Mouse (Mus musculus) liver, embryonic 14.5 days (tissue): ENCODE data around the gene Phf1. TPM values are rescaled to one million over a fixed set of nuclear protein-coding genes. Genes with fewer than 3 reads are reported as not detected.

Source experiments
- ATAC-seq: fragments of 200-750 bp; cut with Nextera tagmentation; 2 replicates; pipeline ENCODE4 v1.8.0; 2017; ENCODE audit warnings: moderate number of reproducible peaks, mild to moderate bottlenecking, moderate library complexity; ENCODE audit not compliant: insufficient read depth
- DNase-seq, 3 experiments: peaks; one replicate each; pipeline ENCODE4 v3.0.0-alpha.2; 2012 to 2013; ENCODE audit warnings: low read depth in 3 of 3, low spot score in 3 of 3
- H3K27ac ChIP-seq: fragments of 300-500 bp; sonication (generic); 2 replicates; pipeline ENCODE4 v1.5.1; 2014; ENCODE audit warnings: moderate library complexity, mild to moderate bottlenecking, control low read depth, inconsistent platforms
- H3K27me3 ChIP-seq: fragments of 300-500 bp; sonication (generic); 2 replicates; pipeline ENCODE4 v1.6.1; 2014; ENCODE audit warnings: mild to moderate bottlenecking, low read length, moderate library complexity; ENCODE audit not compliant: control insufficient read depth, insufficient read depth
- H3K36me3 ChIP-seq: fragments of 300-500 bp; sonication (generic); replicated peaks from 2 replicates; pipeline ENCODE4 v1.6.1; 2014; ENCODE audit warnings: low read depth; ENCODE audit not compliant: control insufficient read depth, insufficient read depth
- H3K4me1 ChIP-seq, 2 experiments: fragments of 200-500 bp in 1 of 2; fragments of 300-500 bp in 1 of 2; sonication (generic) in 1 of 2; replicated peaks; 2 replicates each; pipeline ENCODE4 v1.6.1; 2012 to 2014; ENCODE audit warnings: antibody characterized with exemption in 1 of 2, inconsistent platforms in 1 of 2, low read length in 1 of 2; ENCODE audit not compliant: control insufficient read depth in 2 of 2, insufficient read depth in 2 of 2
- H3K4me2 ChIP-seq: fragments of 300-500 bp; sonication (generic); 2 replicates; pipeline ENCODE4 v1.6.1; 2014; ENCODE audit warnings: low read depth, mild to moderate bottlenecking, control low read depth, moderate library complexity
- H3K4me3 ChIP-seq, 2 experiments: fragments of 200-500 bp in 1 of 2; fragments of 300-500 bp in 1 of 2; sonication (generic) in 1 of 2; 2 replicates each; pipeline ENCODE4 v1.5.1; 2012 to 2014; ENCODE audit warnings: low read depth in 2 of 2, low read length in 2 of 2, mild to moderate bottlenecking in 2 of 2, control low read depth in 1 of 2, inconsistent platforms in 1 of 2, moderate library complexity in 1 of 2; ENCODE audit not compliant: insufficient read depth in 1 of 2
- H3K9ac ChIP-seq: fragments of 300-500 bp; sonication (generic); replicated peaks from 2 replicates; pipeline ENCODE4 v1.6.1; 2014; ENCODE audit warnings: mild to moderate bottlenecking, control low read depth, moderate library complexity
- H3K9me3 ChIP-seq: fragments of 300-500 bp; sonication (generic); 2 replicates; pipeline ENCODE4 v1.6.1; 2016; ENCODE audit warnings: low read length, mixed read lengths; ENCODE audit not compliant: control insufficient read depth
- CTCF ChIP-seq: IDR thresholded peaks from 2 replicates; pipeline ENCODE4 v1.5.1; 2016; ENCODE audit warnings: antibody characterized with exemption, low read depth, control low read depth
- EP300 ChIP-seq: IDR thresholded peaks from 2 replicates; pipeline ENCODE4 v1.6.1; 2016; ENCODE audit warnings: antibody characterized with exemption, low read depth
- WGBS: fragments of 180-500 bp; shearing (Covaris S2); extraction: QIAGEN DNeasy Blood & Tissue Kit; methylation state at CpG from one replicate; pipeline ENCODE4 v1.1.7; 2014; ENCODE audit not compliant: insufficient replicate concordance; 5-methylcytosine and 5-hydroxymethylcytosine counted together
- polyA plus RNA-seq, 2 experiments: library from polyadenylated mRNA; depleted of rRNA in 1 of 2; stranded (reverse) in 1 of 2; unstranded in 1 of 2; fragments of >200 nt; fragmentation: Nextera tagmentation in 1 of 2; extraction: Ambion mirVana in 1 of 2; gene quantifications; 2 replicates each; pipeline versions ENCODE4 v1.2.1 to v1.2.3; 2012 to 2014

Gene Phf1
- polyA plus RNA-seq, 2 experiments = 0.94 to 6.4 TPM

- 3% methylated on average over 3 of the region's 3 CpGs for WGBS
- ATAC-seq = no peak
- no peak for TF ChIP-seq EP300
- TF ChIP-seq CTCF = no peak
- DNase-seq = no peak
- peak overlapping the region; percentile 81 for H3K27ac ChIP-seq
- H3K4me1 ChIP-seq = peaks cover 16 to 17% of the 10 kb centered on the region in 2 experiments
- no peaks in the 10 kb centered on the region for H3K27me3 ChIP-seq
- H3K9ac ChIP-seq = peak overlapping the region; percentile 74
- peak overlapping the region; percentile 56 to 60 for H3K4me3 ChIP-seq
- H3K9me3 ChIP-seq = no peaks in the 10 kb centered on the region
- peak overlapping the region; percentile 79 for H3K4me2 ChIP-seq
- peaks cover 4% of the 10 kb centered on the region for H3K36me3 ChIP-seq
Observed at GRCm38 (mm10) chr17:26939973-26940300, 7.1 kb downstream of the Phf1 start.

- Histone ChIP-seq H3K36me3 (no peaks in the 10 kb centered on the region; the same call in 1 of the 2 replicates), H3K9me3 (no peaks in the 10 kb centered on the region), H3K4me3 (peak within 1 kb of the TSS; percentile 56 to 60; a peak in 3 of 4 replicates), H3K27me3 (no peaks in the 10 kb centered on the region), H3K9ac (peak within 1 kb of the TSS; percentile 74), H3K4me1 (peaks cover 16 to 17% of the 10 kb centered on the region in 2 experiments), H3K27ac (peak within 1 kb of the TSS; percentile 81), H3K4me2 (peak within 1 kb of the TSS; percentile 79)
- no peak for DNase-seq
- no peak for ATAC-seq
- TF ChIP-seq CTCF (no peak), EP300 (no peak)
- 8% methylated on average over 23 of the region's 24 CpGs for WGBS
Observed at GRCm38 (mm10) chr17:26941031-26941789, 8.4 kb downstream of the Phf1 start, which contains the start of gene Syngap1. TSS of gene Syngap1 (plus strand) at chr17:26941253.

- no peak for TF ChIP-seq CTCF
- no peak for TF ChIP-seq EP300
- no peaks in the 10 kb centered on the region; the same call in 1 of the 2 replicates for H3K36me3 ChIP-seq
- WGBS = 19% methylated on average over 4 of the region's 4 CpGs
- H3K4me2 ChIP-seq = peak overlapping the region; percentile 61
- H3K27me3 ChIP-seq = no peaks in the 10 kb centered on the region
- H3K27ac ChIP-seq = no peak overlapping the region
- DNase-seq (no peak), ATAC-seq (no peak)
- H3K9ac ChIP-seq = no peak overlapping the region
- H3K4me1 ChIP-seq = peaks cover 16 to 17% of the 10 kb centered on the region in 2 experiments
- H3K9me3 ChIP-seq = no peaks in the 10 kb centered on the region
- no peak overlapping the region; a peak in 2 of 4 replicates for H3K4me3 ChIP-seq
Observed at GRCm38 (mm10) chr17:26941841-26942570, 9.2 kb downstream of the Phf1 start.

- Histone ChIP-seq H3K27ac (no peak overlapping the region), H3K4me3 (peak overlapping the region; percentile 29 to 35), H3K4me1 (peaks cover 0 to 10% of the 10 kb centered on the region in 2 experiments; a peak in 2 of 4 replicates), H3K4me2 (peak overlapping the region; percentile 54), H3K9ac (peak overlapping the region; percentile 32), H3K9me3 (no peaks in the 10 kb centered on the region), H3K36me3 (no peaks in the 10 kb centered on the region), H3K27me3 (no peaks in the 10 kb centered on the region)
- no peak for ATAC-seq
- no peak for TF ChIP-seq CTCF
- no peak for TF ChIP-seq EP300
- WGBS = 43% methylated on average over 13 of the region's 13 CpGs
- no peak for DNase-seq
Observed at GRCm38 (mm10) chr17:26945824-26946495, 13.1 kb downstream of the Phf1 start.
